31 mouse cellular contexts compared by ENCODE assay signal in genomic region chr15:67795578-67795977, GRCm38 (mm10).
"Had no signal": no experiment of that assay in that cellular context is flagged by ENCODE, and none has a peak within 500 bp of the region (broad histone marks: within the 10 kb centered on the region; RNA-seq: fewer than 3 reads in every experiment).

No protein-coding gene starts in this region.

- DNase-seq: left cerebral cortex, postnatal 4 days; liver; liver, embryonic 13.5 days; liver, postnatal 0 days; lung, adult 18-20 months; lung, adult 2 months; lung, postnatal 10 days; lung, postnatal 14 days; lung, postnatal 36 days; lung, postnatal 4 days; midbrain, embryonic 14.5 days had no signal

- H3K27ac ChIP-seq: left cerebral cortex, adult 2 months; limb, embryonic 10.5 days; limb, embryonic 12.5 days; limb, embryonic 13.5 days; limb, embryonic 15.5 days; liver, embryonic 12.5 days; liver, embryonic 13.5 days; liver, embryonic 14.5 days; liver, embryonic 15.5 days; lung, embryonic 15.5 days; macrophage; midbrain, embryonic 10.5 days; midbrain, embryonic 12.5 days; midbrain, embryonic 13.5 days; midbrain, embryonic 15.5 days; neural tube, embryonic 12.5 days had no signal

- H3K4me1 ChIP-seq: limb, embryonic 10.5 days; limb, embryonic 13.5 days; limb, embryonic 15.5 days; liver, embryonic 12.5 days; liver, embryonic 13.5 days; liver, embryonic 15.5 days; lung, embryonic 15.5 days; megakaryocyte, embryonic 14.5 days; midbrain, embryonic 10.5 days; midbrain, embryonic 12.5 days; midbrain, embryonic 13.5 days; midbrain, embryonic 15.5 days; neural tube, embryonic 12.5 days had no signal

- ATAC-seq: liver, embryonic 12.5 days; liver, postnatal 0 days; midbrain, embryonic 13.5 days; midbrain, embryonic 15.5 days; midbrain, embryonic 16.5 days had no signal

- H3K9me3 ChIP-seq: limb, embryonic 10.5 days; limb, embryonic 12.5 days; limb, embryonic 13.5 days; limb, embryonic 15.5 days; liver, embryonic 12.5 days; liver, embryonic 13.5 days; liver, embryonic 15.5 days; lung, embryonic 15.5 days; megakaryocyte, embryonic 14.5 days; midbrain, embryonic 10.5 days; midbrain, embryonic 12.5 days; midbrain, embryonic 13.5 days; midbrain, embryonic 15.5 days; neural tube, embryonic 12.5 days had no signal

- H3K36me3 ChIP-seq: limb, embryonic 10.5 days; limb, embryonic 12.5 days; limb, embryonic 13.5 days; limb, embryonic 15.5 days; liver, embryonic 12.5 days; liver, embryonic 13.5 days; liver, embryonic 15.5 days; lung, embryonic 15.5 days; midbrain, embryonic 10.5 days; midbrain, embryonic 12.5 days; midbrain, embryonic 13.5 days; midbrain, embryonic 15.5 days; neural tube, embryonic 12.5 days had no signal

- H3K4me3 ChIP-seq: left cerebral cortex, adult 2 months; limb, embryonic 10.5 days; limb, embryonic 12.5 days; limb, embryonic 13.5 days; limb, embryonic 15.5 days; liver, embryonic 12.5 days; liver, embryonic 13.5 days; liver, embryonic 15.5 days; lung, embryonic 15.5 days; megakaryocyte, embryonic 14.5 days; midbrain, embryonic 10.5 days; midbrain, embryonic 12.5 days; midbrain, embryonic 13.5 days; midbrain, embryonic 15.5 days; myocyte; neural tube, embryonic 12.5 days had no signal

- H3K9ac ChIP-seq: limb, embryonic 12.5 days; limb, embryonic 13.5 days; limb, embryonic 15.5 days; liver, embryonic 12.5 days; liver, embryonic 13.5 days; liver, embryonic 14.5 days; liver, embryonic 15.5 days; liver, postnatal 0 days; lung, embryonic 15.5 days; midbrain, embryonic 12.5 days; midbrain, embryonic 13.5 days; midbrain, embryonic 15.5 days; neural tube, embryonic 12.5 days had no signal

- H3K27me3 ChIP-seq: limb, embryonic 12.5 days; limb, embryonic 13.5 days; limb, embryonic 15.5 days; liver, embryonic 12.5 days; liver, embryonic 13.5 days; liver, embryonic 15.5 days; lung, embryonic 15.5 days; megakaryocyte, embryonic 14.5 days; midbrain, embryonic 12.5 days; midbrain, embryonic 13.5 days; midbrain, embryonic 15.5 days; neural tube, embryonic 12.5 days had no signal

- H3K4me2 ChIP-seq: limb, embryonic 12.5 days; limb, embryonic 13.5 days; limb, embryonic 15.5 days; liver, embryonic 11.5 days; liver, embryonic 12.5 days; liver, embryonic 13.5 days; liver, embryonic 15.5 days; lung, embryonic 15.5 days; midbrain, embryonic 11.5 days; midbrain, embryonic 12.5 days; midbrain, embryonic 13.5 days; midbrain, embryonic 15.5 days; neural tube, embryonic 12.5 days had no signal
